Mouse (Mus musculus) layer of hippocampus, adult 11-12 months (tissue): ENCODE measurements around the gene Dennd1b.

ENCODE experiments used
- DNase-seq: peaks from one replicate; pipeline ENCODE4 v3.0.0; 2022; ENCODE audit warnings: low spot score

Dennd1b gene

DNA sequence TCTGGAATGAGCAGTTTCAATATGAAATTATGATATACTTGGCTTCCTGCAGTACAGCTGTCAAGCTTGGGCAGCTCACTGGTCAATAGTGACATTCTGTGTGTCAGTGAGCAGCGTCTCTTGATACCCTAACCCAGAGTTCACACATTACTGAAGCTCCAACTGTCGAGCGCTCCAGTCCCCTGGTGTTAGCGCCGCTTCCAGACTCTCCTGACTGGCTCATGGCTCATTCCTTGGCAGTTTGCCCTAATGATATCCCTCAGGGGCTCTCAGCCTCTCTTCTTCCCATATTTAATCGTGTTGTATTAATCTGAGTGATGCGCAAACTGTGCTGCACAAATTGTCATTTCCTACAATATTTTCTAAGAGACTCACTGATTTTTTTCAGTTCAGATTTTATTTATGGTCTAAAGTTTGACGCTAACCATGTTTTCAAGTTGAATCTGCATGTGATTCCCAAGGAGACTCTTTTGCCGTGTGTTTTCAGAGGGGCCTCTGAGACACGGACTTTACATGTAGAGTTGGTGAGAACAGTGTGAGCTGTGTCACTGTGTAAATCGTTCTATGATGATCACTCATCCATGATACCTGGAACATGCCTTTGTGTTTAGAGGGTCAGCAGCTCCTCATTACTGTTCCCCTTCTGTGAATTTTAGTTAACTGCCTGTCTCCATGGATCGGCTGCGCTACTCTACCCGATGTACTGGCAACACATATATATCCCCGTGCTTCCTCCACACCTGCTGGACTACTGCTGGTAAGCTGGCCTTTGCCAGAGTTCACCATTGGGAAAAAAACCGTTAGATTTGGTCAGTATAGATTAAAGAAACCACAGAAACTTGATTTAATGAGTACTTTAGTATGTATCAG, 117.5 kb downstream of the Dennd1b start:
- peak; percentile 17 for DNase-seq

DNA sequence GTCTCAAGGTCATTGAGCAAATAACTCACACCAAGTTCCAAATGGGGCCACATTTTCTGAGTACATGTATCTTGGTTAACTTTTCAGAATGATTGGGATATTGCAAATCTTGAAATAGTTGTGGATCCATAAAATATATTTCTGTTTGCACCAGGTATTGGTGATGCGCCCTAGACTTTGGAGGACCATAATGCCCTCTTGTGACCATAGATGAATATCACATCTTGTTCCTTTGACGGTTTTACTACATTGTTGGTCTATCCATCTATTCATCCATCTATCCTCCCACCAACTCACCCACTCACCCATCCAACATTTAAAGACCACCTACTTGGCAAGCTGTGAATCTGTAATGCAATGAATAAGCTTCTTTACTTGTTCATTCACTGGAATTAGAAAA, 120.1 kb downstream of the Dennd1b start:
- DNase-seq, result no peak

DNA sequence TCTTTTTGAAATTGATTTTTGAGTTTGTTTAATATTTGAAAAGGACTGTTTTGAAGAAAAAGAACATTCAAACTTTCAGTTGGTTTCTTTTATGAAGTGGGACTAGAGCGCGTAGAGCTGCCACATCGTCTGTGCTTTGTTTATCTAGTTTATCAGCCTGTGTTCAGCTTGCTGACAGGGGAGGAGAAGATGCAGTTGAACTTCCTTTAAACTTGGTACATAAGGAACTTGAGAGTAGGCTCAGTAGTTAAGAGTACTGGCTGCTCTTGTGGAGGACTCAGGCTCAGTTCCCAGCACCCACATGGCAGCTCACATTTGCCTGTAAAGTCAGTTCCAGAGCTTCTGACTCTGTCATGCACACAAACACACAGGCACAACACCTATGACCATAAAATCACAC, 124.3 kb downstream of the Dennd1b start:
- DNase-seq, result no peak

DNA sequence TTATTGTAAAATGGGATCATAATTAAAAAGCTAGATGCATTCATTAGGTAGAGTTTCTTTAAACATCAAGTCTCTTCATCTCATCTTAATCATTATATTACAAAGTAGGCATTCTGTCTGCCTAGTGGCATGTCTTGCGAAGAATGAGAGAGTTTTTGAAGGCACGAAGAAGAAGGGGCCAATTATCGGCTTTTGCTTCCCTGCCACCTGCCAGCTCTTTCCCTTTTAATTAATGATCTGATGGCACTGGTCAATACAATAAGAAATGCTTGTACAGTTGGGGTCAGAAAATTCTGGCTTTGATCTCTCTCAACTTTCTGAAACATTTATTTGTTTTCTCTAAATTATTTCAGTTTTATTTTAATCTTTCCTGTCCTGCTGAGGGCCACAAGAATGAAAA, 127.5 kb downstream of the Dennd1b start:
- DNase-seq, result no peak

DNA sequence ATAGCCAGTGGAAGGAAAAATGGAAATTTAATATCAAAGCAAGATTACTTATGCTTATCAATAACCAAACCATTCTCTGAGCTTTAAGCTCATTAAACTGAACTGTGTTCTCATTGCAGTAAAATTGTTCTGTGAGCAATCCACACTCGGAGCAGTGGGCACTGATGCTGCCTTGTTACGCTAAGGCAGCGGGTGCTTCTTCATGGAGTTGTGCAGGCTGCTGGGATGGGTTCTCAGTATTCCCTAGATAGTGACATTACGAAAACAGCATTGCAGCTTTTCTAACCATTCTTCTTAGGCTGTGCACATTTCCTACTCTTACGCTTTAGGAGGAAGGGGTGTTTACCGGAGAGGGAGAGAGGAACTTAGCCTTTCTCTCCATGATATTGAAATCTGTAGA, 128.5 kb downstream of the Dennd1b start:
- DNase-seq, result no peak

DNA sequence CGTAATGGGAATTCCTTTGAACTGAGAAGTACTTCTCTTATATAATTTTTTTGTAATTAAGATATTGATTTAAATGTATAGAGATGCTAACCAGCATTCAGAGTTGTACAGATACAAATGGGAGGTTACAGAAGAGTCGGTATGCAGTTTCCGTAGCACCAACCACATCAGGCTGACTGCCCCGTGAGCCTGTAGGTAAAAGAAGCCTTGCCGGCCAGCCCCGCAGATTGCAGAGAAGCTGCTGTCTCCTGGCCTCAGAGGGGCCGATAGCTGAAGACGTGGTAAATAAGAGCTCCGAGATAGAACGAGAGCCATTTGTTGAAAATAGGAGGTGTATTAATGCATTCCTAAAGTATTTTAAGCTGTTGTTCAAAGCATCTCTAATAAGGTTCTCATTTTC, 128.9 kb downstream of the Dennd1b start:
- no peak for DNase-seq

DNA sequence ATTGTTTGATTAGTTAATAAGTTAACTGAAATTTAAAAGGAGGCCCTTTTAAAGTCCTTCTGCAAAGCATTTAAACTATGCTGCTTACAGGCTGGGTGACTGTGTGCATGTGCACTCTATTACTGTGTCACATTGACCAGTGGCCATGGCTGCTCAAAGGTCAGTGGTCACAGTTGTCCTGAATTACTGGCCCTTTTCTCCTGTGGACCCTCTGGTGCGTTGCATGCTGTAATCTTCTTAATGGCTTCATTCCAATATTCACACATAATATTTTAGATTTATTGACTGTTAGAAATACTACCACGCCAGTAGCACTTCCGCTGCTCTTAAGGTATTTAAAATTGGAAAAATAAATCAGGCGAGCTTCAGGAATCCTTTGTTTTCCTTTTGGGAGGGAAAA, 129.5 kb downstream of the Dennd1b start:
- DNase-seq, result no peak

DNA sequence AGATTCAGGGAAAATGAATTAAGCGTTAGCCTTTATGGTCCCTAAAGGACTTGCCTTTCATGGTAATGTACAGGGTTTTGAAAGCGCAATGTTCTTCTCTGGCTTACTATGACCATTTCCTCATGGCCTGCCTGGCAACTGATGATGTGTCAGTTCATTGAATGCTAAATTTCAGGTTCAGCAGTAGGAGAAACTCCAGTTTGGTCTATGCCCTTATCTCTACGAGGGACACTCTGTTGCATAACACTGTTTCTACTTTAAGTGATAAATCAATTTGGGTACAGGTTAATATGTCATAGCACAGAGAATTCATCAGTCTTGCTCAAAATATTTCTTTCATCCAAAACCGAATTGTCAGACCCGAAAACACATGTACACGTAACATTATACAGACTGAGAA, 133.1 kb downstream of the Dennd1b start:
- no peak for DNase-seq

DNA sequence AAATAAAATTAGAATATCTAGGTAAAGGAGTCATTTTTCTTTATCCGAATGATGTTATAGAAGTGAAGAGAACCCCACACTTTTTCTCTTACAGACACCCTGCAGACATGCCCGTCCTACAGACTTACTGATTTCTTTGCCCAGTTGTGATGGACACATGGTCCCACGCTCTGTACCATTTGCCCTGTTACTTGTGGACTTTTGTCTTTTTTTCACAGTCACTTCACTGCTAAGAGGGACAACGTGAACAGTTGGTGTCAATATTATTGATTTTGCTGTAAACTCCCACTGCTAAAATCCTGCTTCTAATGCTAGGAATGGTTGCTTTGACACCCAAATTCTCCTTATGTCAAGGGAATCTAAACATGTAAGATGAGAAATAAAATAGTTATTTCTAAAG, 134.9 kb downstream of the Dennd1b start:
- no peak for DNase-seq

DNA sequence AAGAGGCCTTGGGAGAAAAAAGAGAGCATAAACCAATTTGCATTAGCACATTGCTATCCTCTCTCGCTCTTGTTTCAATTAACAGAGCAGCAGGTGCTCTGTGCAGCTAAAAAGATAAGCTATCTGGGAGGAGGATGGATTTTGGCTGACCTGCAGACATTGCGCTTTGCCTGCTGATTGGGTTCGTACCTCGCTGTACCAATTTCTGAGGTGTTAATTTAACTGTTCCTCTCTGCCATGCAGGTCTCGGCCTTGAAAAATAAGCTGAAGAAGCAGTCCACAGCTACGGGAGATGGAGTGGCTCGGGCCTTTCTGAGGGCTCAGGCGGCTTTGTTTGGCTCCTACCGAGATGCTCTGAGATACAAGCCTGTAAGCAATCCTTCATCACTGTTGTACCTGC, 138.5 kb downstream of the Dennd1b start:
- DNase-seq, result no peak

DNA sequence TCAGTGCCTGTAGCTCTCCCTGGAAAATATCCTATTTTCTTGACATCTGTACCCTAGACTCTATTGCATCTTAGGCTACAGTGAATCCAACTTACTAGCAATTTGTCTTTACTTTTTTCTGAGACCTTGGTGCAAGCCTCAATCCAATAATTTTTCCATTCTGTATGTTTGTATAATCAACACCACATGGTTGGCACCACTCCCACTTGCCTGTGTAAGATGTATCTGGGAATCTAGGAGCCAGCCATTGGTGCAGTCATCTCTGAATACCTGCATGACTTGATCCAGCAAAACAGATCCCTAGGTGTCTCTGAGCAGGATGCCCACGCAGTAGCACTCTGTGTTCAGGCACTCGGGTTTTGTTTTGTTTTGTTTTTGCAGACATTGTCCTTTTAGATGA, 145.0 kb downstream of the Dennd1b start:
- no peak for DNase-seq

DNA sequence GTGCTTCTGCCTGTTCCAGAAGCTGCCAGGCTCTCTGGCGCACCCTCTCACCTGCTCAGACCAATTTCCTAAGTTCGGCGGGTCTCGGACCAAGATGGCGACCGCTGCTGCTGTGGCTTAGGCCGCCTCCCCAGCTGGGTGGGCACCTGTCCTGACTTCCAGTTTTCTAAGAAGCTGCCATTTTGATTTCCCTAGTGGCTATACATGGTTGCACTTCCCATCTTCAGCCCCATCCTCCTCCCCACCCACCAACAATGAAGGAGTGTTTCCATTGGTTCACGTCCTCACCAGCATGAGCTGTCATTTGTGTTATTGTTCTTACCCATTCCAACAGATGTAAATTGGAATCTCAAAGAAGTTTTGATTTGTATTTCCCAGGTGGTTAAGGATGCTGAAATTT, 159.4 kb downstream of the Dennd1b start:
- DNase-seq, result no peak

DNA sequence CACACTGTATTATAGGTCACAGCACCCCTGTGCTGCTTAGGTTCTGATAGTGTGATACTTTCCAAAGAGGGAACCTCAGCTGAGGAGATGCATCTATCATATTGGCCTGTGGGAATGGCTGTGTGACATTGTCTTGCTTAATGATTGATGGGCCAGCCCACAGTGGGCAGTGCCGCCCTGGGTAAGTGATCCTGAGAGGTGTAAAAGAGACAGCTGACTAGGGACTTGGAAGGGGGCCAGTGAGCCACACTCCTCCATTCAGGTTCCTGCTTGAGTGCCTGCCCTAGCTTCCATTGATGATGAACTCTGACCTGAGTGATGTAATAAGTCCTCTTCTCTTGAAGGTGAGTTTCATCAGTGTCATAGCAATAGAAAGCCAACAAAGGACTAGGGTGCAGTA, 176.4 kb downstream of the Dennd1b start:
- no peak for DNase-seq

DNA sequence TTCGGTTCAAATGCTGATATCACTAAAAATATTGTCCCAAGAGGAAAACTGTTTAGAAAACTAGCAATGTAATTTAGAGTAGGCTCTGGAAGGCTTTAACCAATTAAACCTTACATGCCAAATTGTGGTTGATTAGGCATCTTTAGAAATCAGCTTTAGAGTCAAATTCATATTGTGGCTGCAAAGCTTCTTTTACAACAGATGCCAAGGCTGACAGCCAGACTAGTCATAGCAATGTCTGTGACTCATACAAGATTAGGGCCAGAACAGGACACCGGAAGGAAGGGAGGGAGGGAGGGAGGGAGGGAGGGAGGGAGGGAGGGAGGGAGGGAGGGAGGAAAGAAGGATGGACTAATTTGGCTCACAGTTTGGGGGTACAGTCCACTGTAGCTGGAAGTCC, 182.3 kb downstream of the Dennd1b start:
- DNase-seq, result no peak

DNA sequence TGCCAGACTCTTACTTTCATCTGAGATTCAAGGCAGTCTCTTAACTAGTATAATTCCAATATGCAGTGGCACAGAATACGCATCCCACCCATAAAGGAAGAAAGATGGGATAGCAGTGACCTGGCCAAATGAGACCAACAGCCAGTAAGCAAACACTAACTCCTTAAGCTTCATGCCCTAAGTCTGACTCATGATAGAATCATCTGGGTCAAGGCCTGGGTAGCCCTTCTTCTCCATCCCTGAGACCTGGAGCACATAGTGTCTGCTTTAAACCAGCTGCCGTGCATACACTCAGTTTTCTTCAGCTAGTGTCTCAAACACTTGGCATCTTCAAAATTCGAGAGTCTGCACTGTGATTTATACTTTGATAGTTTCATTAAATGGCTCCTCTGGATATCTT, 183.1 kb downstream of the Dennd1b start:
- DNase-seq, result no peak

DNA sequence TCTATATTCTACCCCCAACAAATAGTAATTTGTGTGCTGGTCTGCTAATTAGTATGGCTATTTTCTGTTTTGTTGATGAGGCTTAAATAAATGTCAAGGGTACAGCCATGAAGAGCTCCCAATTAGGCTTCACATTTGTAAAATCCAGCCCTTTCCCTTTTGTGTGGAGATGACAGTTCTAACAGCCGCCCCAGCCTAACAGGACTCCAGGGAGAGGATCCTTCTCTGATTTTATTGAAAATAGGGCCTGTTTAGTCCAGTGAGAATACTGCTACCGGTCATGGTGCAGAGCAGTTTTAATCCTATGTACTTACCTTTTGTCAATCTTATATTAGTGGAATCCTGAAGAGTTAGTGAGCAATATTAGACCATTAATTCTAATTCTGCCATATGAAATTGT, 189.8 kb downstream of the Dennd1b start:
- no peak for DNase-seq

DNA sequence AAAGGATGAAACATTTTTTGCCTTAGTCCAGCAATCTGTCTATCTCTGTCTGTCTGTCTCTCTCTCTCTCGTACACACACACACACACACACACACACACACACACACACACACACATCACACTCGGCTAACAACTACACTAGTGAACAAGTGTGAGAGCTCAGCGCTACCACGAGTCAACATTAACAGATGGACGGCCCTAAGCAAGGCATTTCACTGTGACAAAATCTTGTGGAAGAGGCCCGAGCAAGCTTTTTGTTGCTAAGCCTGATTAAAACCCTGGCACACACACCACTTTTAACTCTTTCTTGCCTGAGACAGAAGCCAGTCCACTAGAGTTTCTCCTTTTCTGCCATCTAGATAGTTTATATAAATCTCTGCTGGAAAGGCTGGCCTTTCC, 190.3 kb downstream of the Dennd1b start:
- DNase-seq, result no peak

DNA sequence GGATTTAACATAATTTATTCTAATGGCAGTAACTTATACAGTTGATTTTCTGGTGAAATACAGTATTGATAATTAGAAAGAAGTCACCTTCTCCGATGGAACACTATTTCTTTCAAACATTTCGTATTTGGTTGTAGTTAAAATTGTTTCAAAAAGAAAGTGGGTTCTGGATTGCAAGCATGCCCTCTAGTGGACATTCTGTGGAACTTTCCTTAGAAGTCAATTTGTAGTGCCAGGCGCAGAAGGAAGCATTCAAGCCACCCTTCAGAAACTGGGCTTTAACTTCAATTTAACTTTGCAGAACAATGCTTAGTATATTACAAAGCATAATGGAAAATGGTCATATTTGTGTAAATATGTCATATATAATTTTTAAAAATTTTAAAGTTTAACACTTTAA, 193.2 kb downstream of the Dennd1b start:
- no peak for DNase-seq

DNA sequence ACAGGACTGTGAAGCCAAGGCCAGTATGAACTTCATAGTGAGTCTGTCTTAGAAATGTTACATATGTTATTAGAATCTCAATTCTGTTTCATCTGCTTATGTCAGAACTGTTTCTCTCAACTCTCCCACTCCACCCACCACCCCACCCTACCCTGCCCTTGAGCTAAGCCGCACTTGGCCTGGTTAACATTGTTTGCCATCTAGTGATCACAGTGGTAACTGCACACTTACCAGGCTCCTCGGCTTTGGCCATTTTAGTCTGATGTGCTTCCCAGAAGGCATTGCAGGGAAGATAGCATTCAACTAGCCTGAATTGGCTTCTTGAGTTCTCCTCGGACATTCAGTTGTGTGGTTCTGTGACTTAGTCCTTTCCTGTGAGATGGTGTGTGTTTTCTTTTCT, 198.4 kb downstream of the Dennd1b start:
- no peak for DNase-seq

DNA sequence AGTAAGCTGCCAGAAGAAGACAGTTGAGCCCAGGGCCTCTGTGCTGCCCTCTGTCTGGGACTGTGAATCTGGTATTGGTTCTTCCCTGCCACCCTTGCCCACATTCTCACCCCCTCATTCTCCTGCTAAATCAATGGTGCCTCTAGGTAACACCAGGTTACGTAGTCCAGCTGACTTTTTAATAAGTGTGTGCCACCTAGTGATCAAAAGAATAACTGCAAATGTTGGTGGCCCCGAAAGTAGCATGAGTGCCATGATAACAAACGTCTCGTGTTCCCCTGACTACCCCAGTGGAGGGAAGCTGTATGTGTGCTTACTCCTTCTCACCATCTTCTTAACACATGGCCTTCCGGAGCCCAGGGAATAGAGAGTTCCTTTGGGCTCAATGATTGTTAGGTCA, 199.6 kb downstream of the Dennd1b start:
- DNase-seq, result peak; percentile 50

DNA sequence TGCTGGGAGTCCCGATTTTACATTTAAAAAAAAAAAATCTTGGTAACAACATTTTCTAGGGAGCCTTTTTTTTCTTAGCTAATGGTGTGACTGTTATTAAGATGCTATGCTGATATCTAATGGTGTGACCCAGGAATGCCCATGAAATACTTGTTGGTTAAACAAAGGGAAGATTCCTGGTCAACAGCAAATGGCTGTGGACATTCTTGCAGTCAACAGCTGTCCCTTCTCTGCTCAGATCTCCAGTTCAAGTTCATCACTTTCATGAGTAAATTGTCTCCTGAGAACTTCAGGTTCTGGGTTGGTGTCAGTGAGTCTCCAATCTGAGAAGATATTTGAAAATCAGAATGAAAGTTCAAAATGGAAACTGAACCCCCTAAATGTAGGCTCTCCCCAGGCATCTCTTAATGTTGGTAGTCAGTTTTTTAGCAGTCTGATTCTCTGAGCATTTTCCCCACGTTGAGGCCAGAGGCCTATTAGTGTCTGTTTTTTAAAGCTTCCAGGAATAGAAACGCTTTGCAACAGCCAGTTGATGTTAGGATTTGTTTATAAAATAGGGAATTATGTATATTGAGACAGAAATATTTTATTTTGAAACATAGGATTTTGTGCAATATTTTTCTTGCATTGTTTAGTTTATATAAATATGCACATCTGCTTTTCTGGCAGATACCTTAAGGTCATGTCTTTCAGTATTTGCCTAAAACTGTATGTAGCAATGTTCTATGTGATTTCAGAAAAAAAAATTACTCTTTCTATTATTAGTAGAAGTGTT, 211.0 kb downstream of the Dennd1b start:
- DNase-seq, result no peak

DNA sequence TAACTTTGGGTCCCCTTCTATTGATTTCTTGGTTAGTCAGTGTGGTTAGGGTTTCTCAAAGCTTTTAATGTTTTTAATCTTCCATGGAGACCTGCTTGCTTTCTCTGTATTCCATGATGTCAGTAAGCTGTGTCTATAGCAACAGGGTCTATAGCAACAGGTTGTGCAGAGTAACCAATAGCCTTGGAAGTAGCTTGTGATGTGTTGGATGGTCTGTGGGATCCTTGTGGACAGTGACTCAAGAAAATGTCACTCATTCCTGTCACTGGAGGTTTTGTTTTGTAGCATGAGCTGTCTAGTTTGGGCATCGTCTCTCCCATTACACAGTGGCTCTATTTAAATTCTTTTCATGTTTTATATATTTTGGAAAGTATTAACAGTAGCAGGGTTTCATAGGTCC, 216.5 kb downstream of the Dennd1b start:
- no peak for DNase-seq

DNA sequence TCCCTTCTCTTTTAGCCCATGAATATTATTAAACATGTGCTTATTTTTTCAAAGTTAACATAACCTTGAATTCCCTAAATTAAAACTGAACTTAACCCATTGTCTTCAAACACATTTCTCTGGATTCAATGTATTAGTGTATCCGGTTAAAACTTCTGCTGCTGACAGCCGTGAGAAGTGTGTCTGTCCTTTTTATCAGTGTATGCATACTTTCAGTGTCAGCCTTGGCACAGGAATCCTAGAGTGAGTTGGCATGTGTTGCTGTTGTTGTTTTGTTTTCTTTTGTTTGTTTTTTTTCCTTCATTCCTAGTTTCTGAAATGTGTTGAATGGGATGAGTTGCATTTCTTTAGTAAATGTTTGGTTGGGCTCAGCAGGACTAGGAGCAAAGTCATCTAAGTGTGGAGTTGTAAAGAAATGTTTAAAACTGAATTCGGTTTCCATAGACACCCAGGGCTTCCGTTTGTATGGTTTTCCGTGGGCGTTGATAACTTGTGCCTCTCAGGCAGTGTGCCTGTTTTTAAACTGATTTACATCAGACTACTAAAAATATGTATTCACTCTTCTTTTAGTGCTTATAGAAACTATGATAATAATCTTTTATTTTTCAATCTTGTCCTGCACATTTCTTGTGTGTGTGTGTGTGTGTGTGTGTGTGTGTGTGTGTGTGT, 217.4 kb downstream of the Dennd1b start:
- DNase-seq, result no peak
